Mouse (Mus musculus): ENCODE measurements around the gene Adgrl3. TPM values are rescaled to one million over a fixed set of nuclear protein-coding genes. Genes with fewer than 3 reads are reported as not detected.

Gene Adgrl3
- polyA plus RNA-seq, 1 experiment from 2014 or later: 64.6 TPM

DNA sequence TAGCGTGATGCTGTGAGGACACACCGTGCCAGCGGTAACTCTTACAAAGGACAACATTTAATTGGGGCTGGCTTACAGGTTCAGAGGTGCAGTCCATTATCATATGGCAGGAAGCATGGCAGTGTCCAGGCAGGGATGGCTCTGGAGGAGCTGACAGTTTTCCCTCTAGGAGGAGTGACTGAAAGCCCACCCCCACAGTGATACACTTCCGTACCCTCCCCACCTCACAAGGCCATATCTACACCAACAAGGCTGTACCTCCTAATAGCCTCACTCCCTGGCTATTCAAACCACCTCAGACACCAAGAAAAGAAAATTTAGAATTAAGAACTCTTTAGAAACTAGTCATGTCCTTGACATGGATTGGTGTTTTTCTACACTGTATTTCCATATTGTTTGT lies 583.0 kb downstream of the Adgrl3 start:
- ATAC-seq (ENCODE audit: low FRiP score): no peak
- Histone ChIP-seq H3K27me3 (no peaks in the 10 kb centered on the region), H3K36me3 (no peaks in the 10 kb centered on the region), H3K27ac (no peak overlapping the region), H3K9ac (no peak overlapping the region), H3K4me1 (replicated peaks) (peaks cover 9% of the 10 kb centered on the region; the same call in 1 of the 2 replicates), H3K4me3 (no peak overlapping the region), H3K4me2 (no peak overlapping the region), H3K9me3 (no peaks in the 10 kb centered on the region)
- 84% methylated on average over 4 of the region's 4 CpGs for WGBS

DNA sequence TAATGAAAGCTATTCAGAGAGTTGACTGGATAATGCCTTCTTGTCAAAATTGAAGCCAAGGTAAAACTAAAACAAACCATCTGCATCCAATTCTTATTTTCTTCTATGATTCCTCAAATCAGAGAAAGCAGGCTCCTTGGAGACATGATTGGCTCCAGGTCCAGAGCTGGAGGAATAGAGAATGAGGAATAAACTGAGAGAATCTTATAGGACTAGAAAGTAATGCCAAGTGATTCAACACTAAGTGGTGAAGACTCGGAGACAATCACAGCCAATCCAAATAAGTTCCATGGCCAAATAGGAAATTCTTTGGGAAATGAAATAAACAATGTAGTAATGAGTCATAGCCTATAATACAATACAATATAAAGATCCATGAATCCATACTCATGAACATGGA lies 585.7 kb downstream of the Adgrl3 start:
- WGBS: 94% methylated on average over 1 of the region's 1 CpGs
- H3K36me3 ChIP-seq: no peaks in the 10 kb centered on the region
- ATAC-seq (ENCODE audit: low FRiP score): no peak

GRCm38 (mm10) chr5:81610223-81610622 lies 590.3 kb downstream of the Adgrl3 start:
- H3K36me3 ChIP-seq: no peaks in the 10 kb centered on the region
- no peaks in the 10 kb centered on the region; the same call in 1 of the 2 replicates for H3K4me1 ChIP-seq (replicated peaks)
- 0 out of 2 replicates have a peak, but pooled peaks have one; percentile 61 for ATAC-seq (ENCODE audit: low FRiP score)
- H3K9me3 ChIP-seq: no peaks in the 10 kb centered on the region
- no peak overlapping the region for H3K4me3 ChIP-seq
- no peak overlapping the region for H3K27ac ChIP-seq
- no peak overlapping the region for H3K4me2 ChIP-seq
- WGBS: 76% methylated on average over 5 of the region's 5 CpGs
- no peaks in the 10 kb centered on the region for H3K27me3 ChIP-seq
- no peak overlapping the region for H3K9ac ChIP-seq

More for the DNA sequence above, 585.7 kb downstream of the Adgrl3 start:
- Histone ChIP-seq H3K9me3 (no peaks in the 10 kb centered on the region), H3K4me2 (no peak overlapping the region), H3K27ac (no peak overlapping the region), H3K4me3 (no peak overlapping the region), H3K27me3 (no peaks in the 10 kb centered on the region), H3K9ac (no peak overlapping the region), H3K4me1 (replicated peaks) (no peaks in the 10 kb centered on the region; the same call in 1 of the 2 replicates)

DNA sequence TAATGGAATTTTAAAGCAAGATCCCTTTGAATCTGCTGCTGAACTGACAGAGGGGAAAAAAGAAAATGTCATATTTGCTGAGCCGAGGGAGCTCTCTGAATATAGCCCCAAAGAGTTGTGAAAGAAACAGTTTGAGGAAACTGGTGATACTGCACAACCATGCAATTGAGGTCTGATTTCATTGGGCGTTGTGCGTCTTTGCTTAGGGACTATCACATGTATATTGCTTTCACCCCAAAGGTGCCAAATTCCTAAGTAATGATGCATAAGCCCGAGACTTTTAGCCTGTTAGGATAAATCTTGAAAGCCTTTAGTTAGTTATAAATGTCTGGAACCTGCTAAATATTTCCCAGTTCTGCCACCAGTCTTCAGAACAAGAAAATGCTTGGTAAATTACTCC lies 594.7 kb downstream of the Adgrl3 start:
- H3K36me3 ChIP-seq: no peaks in the 10 kb centered on the region
- no peak for ATAC-seq (ENCODE audit: low FRiP score)
- H3K27me3 ChIP-seq: no peaks in the 10 kb centered on the region
- no peaks in the 10 kb centered on the region; the same call in 1 of the 2 replicates for H3K4me1 ChIP-seq (replicated peaks)
- H3K9me3 ChIP-seq: no peaks in the 10 kb centered on the region
- no peak overlapping the region for H3K4me2 ChIP-seq
- 88% methylated on average over 4 of the region's 4 CpGs for WGBS
- no peak overlapping the region for H3K27ac ChIP-seq
- H3K4me3 ChIP-seq: no peak overlapping the region
- no peak overlapping the region for H3K9ac ChIP-seq

DNA sequence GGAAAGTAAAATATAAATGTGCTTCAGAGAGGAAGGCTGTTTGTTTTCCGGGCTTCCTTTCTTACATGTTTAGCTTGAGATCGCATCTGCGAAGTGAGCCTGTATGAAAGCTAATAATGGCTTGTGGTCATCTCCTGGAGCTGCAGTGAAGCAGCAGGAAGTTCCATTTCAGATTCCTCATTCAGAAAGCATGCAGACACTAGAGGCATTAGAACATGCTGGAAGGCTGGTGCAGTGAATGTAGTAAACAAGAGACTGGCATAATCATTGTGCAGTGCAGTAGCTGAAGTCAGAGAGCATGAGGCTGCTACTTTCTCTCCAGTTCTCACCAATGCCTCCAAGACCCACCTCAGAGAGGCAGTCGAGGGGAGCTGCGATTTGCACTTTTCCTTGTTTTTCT lies 601.2 kb downstream of the Adgrl3 start:
- Histone ChIP-seq H3K4me2 (no peak overlapping the region), H3K27ac (0 out of 2 replicates have a peak overlapping the region, but pooled peaks have one; percentile 3), H3K4me1 (replicated peaks) (peaks cover 3% of the 10 kb centered on the region; the same call in 1 of the 2 replicates), H3K9ac (no peak overlapping the region), H3K27me3 (no peaks in the 10 kb centered on the region), H3K9me3 (no peaks in the 10 kb centered on the region), H3K4me3 (no peak overlapping the region), H3K36me3 (no peaks in the 10 kb centered on the region)
- WGBS: 89% methylated on average over 5 of the region's 5 CpGs
- ATAC-seq (ENCODE audit: low FRiP score): no peak

GRCm38 (mm10) chr5:81621715-81622114 lies 601.8 kb downstream of the Adgrl3 start:
- H3K4me2 ChIP-seq: no peak overlapping the region
- H3K27me3 ChIP-seq: no peaks in the 10 kb centered on the region
- 83% methylated on average over 3 of the region's 3 CpGs for WGBS
- peaks cover 3% of the 10 kb centered on the region; the same call in 1 of the 2 replicates for H3K4me1 ChIP-seq (replicated peaks)
- no peak overlapping the region for H3K27ac ChIP-seq
- no peak for ATAC-seq (ENCODE audit: low FRiP score)
- no peaks in the 10 kb centered on the region for H3K9me3 ChIP-seq
- H3K4me3 ChIP-seq: no peak overlapping the region
- no peak overlapping the region for H3K9ac ChIP-seq
- no peaks in the 10 kb centered on the region for H3K36me3 ChIP-seq

DNA sequence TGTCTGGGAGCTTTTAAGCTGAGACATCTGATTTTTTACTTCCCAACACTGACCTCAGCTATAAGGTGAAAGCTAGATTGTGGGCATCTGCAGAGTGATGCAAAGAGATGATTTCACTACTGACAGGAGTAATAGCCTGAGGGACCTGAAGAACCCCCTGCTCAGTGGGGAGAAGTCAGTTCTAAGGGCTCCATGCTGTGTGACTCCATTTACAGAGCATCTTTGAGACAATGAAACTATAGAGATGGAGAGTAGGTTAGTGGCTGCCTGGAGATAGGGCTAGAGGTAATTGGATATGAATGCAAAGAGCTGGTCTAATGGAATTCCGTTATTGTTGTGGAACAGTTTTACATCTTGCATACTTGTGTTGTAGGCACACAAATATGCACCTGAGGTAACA lies 603.9 kb downstream of the Adgrl3 start:
- Histone ChIP-seq H3K4me2 (no peak overlapping the region), H3K27ac (no peak overlapping the region), H3K4me1 (replicated peaks) (peaks cover 3% of the 10 kb centered on the region; the same call in 1 of the 2 replicates), H3K9ac (no peak overlapping the region), H3K9me3 (no peaks in the 10 kb centered on the region), H3K27me3 (no peaks in the 10 kb centered on the region), H3K36me3 (no peaks in the 10 kb centered on the region), H3K4me3 (no peak overlapping the region)
- 10% methylated on average over 1 of the region's 1 CpGs for WGBS
- ATAC-seq (ENCODE audit: low FRiP score): no peak; the same call in 1 of the 2 replicates

GRCm38 (mm10) chr5:81636169-81636568 lies 616.2 kb downstream of the Adgrl3 start:
- no peak for ATAC-seq (ENCODE audit: low FRiP score)
- WGBS: 78% methylated on average over 2 of the region's 2 CpGs
- Histone ChIP-seq H3K9ac (no peak overlapping the region), H3K27me3 (no peaks in the 10 kb centered on the region), H3K36me3 (no peaks in the 10 kb centered on the region), H3K4me1 (replicated peaks) (peaks cover 5% of the 10 kb centered on the region; the same call in 1 of the 2 replicates), H3K9me3 (no peaks in the 10 kb centered on the region), H3K4me2 (no peak overlapping the region), H3K4me3 (no peak overlapping the region), H3K27ac (no peak overlapping the region)

DNA sequence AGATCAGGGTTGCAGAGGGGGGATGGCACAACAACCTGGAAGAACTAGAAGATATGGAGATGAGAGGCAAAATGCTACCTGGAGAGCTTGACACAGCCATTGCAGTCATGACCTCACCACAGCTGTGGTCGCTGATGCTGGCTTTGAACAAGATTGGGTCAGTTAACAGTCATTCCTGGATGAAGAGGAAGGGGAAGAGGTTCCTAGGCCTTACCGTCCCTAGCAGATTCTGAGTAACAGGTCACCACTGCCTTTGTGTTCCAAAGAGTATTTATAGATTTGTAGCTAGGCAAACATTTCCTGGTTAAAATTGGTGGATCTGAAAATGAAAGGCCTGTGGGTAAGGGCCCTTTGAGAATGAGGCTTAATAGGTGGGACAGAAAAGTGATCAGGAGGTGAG lies 618.5 kb downstream of the Adgrl3 start:
- no peaks in the 10 kb centered on the region for H3K9me3 ChIP-seq
- H3K27me3 ChIP-seq: no peaks in the 10 kb centered on the region
- H3K4me3 ChIP-seq: no peak overlapping the region
- WGBS: 85% methylated on average over 2 of the region's 2 CpGs
- H3K36me3 ChIP-seq: no peaks in the 10 kb centered on the region
- peaks cover 5% of the 10 kb centered on the region; the same call in 1 of the 2 replicates for H3K4me1 ChIP-seq (replicated peaks)
- no peak overlapping the region for H3K4me2 ChIP-seq
- H3K27ac ChIP-seq: no peak overlapping the region
- no peak overlapping the region for H3K9ac ChIP-seq
- ATAC-seq (ENCODE audit: low FRiP score): no peak

GRCm38 (mm10) chr5:81640118-81640517 lies 620.2 kb downstream of the Adgrl3 start:
- ATAC-seq (ENCODE audit: low FRiP score): no peak
- WGBS: 37% methylated on average over 4 of the region's 4 CpGs

GRCm38 (mm10) chr5:81645557-81645956 lies 625.6 kb downstream of the Adgrl3 start:
- Histone ChIP-seq H3K27me3 (no peaks in the 10 kb centered on the region), H3K9me3 (no peaks in the 10 kb centered on the region), H3K4me1 (replicated peaks) (peaks cover 5% of the 10 kb centered on the region), H3K9ac (no peak overlapping the region), H3K4me2 (no peak overlapping the region), H3K36me3 (peaks cover 4% of the 10 kb centered on the region), H3K4me3 (no peak overlapping the region), H3K27ac (no peak overlapping the region)
- 87% methylated on average over 5 of the region's 5 CpGs for WGBS
- no peak for ATAC-seq (ENCODE audit: low FRiP score)

More at GRCm38 (mm10) chr5:81640118-81640517, 620.2 kb downstream of the Adgrl3 start:
- Histone ChIP-seq H3K4me1 (replicated peaks) (peaks cover 5% of the 10 kb centered on the region; the same call in 1 of the 2 replicates), H3K9ac (no peak overlapping the region), H3K36me3 (no peaks in the 10 kb centered on the region), H3K9me3 (no peaks in the 10 kb centered on the region), H3K4me3 (no peak overlapping the region), H3K4me2 (no peak overlapping the region), H3K27ac (no peak overlapping the region), H3K27me3 (no peaks in the 10 kb centered on the region)

GRCm38 (mm10) chr5:81653941-81654340 lies 634.0 kb downstream of the Adgrl3 start:
- no peak overlapping the region for H3K4me3 ChIP-seq
- 76% methylated on average over 2 of the region's 2 CpGs for WGBS
- H3K9ac ChIP-seq: no peak overlapping the region
- H3K27me3 ChIP-seq: no peaks in the 10 kb centered on the region
- peaks cover 5% of the 10 kb centered on the region for H3K4me1 ChIP-seq (replicated peaks)
- no peak overlapping the region for H3K4me2 ChIP-seq
- ATAC-seq (ENCODE audit: low FRiP score): no peak
- no peak overlapping the region for H3K27ac ChIP-seq
- H3K9me3 ChIP-seq: no peaks in the 10 kb centered on the region
- H3K36me3 ChIP-seq: no peaks in the 10 kb centered on the region

DNA sequence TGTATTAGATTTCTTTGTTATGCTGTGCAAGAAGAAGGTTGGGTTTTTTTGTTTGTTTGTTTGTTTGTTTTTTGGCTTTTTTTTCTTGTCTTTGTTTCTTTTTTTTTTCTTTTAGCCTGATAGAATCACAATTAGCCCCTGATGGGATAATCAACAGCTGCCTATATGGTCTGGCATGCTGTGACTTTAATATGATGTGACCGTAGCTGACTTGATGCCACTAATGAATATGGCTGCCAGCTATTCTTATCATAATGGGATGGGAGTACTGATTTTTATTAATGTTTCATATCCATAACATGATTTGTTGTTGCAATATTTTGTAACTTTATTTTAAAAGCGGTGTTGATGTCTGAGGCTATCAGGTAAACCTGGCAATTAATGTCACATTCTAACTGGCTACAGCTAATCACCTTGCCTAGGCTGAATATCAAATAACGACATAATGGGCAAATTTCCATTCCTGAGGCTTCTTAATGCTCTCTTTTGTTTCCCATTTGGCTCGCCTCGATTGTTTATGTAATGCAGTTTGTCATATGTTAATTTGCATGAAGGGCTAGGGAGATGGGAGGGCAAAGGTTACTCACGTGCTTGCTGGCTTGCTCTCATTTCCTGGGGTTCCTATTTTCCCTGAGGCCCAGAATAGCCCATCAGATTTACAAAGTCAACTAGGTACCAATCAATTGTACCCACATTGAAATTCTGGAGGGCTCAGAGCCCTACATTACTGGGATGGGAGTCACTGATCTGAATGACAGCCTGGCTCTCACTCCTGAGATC lies 641.9 kb downstream of the Adgrl3 start:
- no peaks in the 10 kb centered on the region for H3K9me3 ChIP-seq
- H3K27ac ChIP-seq: peak overlapping the region; percentile 45
- no peak overlapping the region for H3K4me2 ChIP-seq
- no peaks in the 10 kb centered on the region for H3K27me3 ChIP-seq
- 16% methylated on average over 6 of the region's 6 CpGs for WGBS
- peak; percentile 82 for ATAC-seq (ENCODE audit: low FRiP score)
- no peak overlapping the region for H3K9ac ChIP-seq
- H3K4me3 ChIP-seq: no peak overlapping the region
- H3K4me1 ChIP-seq (replicated peaks): peaks cover 8% of the 10 kb centered on the region
- peaks cover 4% of the 10 kb centered on the region for H3K36me3 ChIP-seq
